Mouse (Mus musculus): Measurements from ENCODE around the gene Agrp.

The Agrp gene

DNA sequence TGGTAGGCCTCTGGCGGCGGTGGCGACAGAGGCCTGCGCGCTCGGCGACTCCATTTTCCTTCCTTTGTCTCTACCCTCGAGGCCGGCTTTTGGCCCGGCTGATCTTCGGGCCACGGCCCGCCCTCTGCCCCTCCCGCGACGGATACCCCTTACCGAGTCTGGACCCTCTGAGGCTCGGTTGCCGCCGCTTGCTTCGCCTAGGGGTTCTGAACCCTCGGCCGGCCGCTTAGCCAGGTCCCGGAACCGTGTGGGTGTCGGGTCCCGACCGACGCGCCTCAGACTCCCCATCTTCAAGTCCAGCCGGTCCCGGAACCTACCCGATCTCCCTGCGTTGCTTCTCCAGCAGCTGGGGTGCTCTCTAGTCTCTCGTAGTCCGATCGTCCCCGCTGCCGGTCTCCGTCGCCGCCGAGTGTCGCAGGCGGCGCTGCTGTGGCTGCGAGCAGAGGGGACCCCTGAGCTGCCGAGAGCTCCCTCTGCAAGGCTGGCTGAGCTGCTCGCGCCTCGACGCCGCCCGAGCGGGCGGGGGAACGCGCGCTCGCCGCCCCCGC lies at the start of gene Agrp:
TSS of gene Agrp (minus strand) at position 431 of the 548 bp plus-strand sequence.
- DNase-seq (ENCODE audit: extremely low read depth, insufficient read length, low spot score), result peak; percentile 79

DNA sequence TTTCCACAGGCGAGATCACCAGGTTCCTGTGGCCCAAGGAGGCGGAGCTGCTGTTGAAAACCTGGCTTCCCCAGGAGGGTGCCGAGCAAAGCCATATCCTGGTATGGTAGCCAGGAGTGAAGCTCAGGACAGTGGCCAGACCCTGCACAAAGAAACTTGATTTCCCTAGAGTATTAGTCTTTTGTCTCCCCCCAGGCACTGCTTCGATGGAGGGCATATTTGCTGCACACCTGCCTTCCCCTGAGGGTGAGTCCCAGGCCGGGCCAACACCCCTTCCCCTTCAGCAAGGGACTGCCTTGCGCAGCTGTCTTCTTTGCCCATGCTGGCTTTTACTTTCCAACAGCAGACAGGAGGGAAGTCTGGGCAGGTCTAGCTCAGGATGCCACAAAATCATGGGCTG lies 49.4 kb upstream of the Agrp start:
- DNase-seq (ENCODE audit: extremely low read depth, insufficient read length, low spot score), result no peak

DNA sequence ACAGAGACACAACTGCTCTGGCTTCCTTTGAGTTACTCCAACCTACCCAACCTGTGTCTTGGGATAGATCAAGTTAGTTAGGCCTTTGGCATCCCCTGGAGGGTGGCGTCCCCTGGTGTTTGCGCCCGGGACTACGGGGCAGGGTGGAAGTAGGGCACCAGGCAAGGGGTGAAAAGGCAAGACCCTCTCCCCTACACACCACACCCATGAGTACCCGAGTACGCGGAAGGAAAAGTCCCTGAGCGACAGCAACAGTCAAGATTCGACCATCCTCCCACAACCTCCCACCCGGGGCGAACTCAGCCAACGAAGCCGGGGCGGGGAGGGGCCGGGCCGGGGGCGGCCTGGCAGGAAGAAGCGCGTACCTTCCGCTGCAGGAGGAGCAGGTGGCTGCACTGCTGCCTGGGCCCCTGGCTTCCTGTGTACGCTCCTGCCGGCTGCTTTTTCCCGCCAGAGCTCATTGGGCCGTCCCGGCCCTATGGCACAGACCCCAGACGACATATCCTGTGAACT lies 48.7 kb upstream of the Agrp start, which contains the start of gene Carmil2:
TSS of gene Carmil2 (plus strand) at position 479 of the 513 bp plus-strand sequence.
- peak; percentile 47 for DNase-seq (ENCODE audit: extremely low read depth, insufficient read length, low spot score)

DNA sequence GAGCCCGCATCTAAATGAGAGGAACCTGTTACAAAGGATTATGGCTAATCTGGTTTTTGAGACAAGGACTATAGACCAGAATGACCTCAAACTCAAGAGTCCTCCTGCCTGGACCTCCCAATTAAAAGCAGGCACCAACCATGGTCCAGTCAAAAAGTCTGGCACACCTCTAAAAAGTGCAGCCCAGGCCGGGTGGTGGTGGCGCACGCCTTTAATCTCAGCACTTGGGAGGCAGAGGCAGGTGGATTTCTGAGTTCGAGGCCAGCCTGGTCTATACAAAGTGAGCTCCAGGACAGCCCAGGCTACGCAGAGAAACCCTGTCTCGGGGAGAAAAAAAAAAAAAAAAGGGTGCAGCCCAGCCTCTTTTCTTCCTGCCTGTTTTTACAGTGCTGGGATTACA lies 48.1 kb upstream of the Agrp start:
- no peak for DNase-seq (ENCODE audit: extremely low read depth, insufficient read length, low spot score)

DNA sequence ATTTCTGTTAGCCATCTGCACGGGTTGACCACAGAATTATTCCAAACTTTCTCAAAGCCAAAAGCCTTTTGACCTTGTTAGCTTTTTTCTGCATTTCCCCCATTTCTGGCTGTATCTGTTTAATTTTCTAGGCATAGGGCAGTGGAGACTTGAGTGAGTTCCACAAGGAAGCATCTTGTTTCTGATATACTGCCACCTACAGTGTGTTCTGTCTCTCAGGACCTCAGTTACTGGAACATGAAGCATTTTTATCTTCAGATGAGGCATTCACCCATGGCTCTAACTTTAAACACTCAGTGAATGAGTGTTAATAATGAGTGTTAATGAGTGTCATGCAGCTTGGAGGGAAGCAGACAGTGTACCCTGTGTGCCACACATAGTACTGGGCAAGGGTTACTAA lies 40.7 kb upstream of the Agrp start:
- DNase-seq (ENCODE audit: extremely low read depth, insufficient read length, low spot score), result no peak

DNA sequence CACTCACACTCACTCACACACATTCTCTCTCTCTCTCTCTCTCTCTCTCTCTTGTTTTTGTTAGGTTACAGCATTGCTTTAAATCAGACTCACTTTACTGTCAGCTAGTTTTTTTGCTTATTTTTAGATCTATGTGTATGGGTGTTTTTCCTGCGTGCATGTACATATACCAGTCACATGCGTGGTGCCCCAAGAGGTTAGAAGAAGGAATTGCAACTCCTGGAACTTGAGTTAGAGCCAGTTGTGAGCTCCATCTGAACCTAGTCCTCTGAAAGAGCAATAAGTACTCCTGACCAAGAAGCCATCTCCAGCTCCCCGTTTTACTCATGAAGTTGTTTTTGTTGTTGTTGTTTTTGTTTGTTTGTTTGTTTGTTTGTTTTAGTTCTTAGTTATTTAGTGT lies 24.0 kb upstream of the Agrp start:
- no peak for DNase-seq (ENCODE audit: extremely low read depth, insufficient read length, low spot score)

DNA sequence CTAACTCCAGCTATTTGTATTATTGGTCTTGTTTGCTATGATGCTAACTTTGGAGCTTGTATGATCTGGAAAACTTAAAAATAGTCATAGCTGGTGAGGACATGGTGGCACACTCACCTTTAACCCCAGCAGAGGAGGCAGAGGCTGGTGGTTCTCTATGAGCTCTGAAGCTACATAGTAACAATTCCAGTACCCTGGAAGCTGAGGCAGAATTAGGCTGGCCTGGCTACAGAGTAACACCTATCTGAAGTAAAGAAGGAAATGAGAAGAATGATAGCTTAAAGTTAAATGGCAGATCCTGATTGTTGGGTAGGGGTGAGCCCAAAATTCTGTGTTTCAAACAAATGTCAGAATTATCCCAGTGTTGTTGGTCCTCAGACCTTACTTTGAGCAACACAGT lies 20.4 kb upstream of the Agrp start:
- no peak for DNase-seq (ENCODE audit: extremely low read depth, insufficient read length, low spot score)

DNA sequence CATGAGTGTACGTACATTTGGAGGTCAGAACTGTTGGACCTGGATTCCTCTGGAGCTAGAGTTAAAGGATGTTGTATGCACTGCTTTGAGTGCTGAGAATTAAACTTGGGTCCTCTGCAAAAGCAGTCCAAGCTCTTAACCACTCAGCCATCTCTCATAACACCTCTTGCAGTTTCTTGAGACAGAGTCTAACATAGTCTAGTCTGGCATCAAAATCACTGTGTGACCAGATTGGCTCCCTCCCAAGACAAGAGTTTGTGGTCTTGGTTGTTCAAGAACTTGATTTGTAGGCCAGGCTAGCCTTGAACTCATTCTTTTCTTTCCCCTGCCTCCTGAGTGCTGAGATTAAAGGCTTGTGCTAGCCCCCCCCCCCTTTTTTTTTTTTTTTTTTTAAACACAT lies 11.7 kb upstream of the Agrp start:
- DNase-seq (ENCODE audit: extremely low read depth, insufficient read length, low spot score), result no peak

DNA sequence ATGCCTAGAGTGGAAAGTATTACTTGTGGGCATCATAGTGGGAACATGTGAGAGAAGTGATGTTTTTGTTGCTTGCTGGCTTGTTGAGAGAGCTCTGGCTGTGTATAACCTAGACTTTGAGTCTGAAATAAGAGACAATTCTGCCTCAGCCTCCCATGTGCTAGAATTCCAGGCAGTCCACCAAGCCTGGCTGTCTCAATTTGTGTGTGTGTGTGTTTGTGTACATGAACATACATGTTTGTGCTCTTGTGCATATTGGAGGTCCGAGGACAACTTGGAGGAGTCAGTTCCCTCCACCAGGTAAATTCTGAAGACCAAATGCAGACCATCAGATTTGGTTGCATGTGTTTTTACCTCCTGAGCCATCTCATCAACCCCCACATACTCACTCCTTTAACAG lies 8.0 kb upstream of the Agrp start:
- no peak for DNase-seq (ENCODE audit: extremely low read depth, insufficient read length, low spot score)

DNA sequence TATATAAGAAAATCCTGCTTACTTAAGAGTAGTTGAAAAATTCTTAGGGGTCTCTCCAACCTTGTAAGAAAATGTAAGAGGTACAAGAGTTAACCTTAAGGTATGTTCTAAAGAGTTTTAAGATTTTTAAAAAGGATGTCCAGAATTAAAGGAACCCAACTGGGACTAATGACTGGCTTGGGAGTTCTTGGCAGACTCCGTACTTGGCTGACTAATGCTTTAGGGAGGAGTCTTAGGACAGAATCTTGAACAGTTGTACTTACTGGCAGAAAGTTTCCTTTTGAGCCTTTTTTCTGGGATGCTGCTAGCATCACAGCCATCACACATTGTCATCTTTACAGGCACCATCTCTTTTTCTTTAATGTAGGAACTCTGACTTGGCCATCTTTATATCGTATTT lies 3.3 kb upstream of the Agrp start:
- DNase-seq (ENCODE audit: extremely low read depth, insufficient read length, low spot score), result no peak

DNA sequence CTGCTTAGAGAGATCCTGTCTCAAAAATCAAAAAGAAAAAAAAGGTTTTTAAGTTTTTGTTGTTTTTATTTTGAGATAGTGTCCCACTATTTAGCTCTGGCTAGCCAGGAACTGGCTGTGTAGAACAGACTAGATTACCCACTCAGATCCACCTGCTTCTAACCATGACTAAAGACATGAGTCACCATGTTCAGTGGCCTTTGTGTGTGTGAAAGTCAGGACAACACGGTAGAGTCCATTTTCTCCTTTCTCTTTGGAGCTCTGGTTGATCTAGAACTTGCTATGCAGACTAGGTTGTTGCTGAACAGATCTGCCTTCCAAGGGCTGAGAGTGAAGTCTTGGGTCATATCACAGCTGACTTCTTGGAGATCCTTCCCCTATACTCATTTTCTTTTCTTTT lies 2.6 kb upstream of the Agrp start:
- no peak for DNase-seq (ENCODE audit: extremely low read depth, insufficient read length, low spot score)

DNA sequence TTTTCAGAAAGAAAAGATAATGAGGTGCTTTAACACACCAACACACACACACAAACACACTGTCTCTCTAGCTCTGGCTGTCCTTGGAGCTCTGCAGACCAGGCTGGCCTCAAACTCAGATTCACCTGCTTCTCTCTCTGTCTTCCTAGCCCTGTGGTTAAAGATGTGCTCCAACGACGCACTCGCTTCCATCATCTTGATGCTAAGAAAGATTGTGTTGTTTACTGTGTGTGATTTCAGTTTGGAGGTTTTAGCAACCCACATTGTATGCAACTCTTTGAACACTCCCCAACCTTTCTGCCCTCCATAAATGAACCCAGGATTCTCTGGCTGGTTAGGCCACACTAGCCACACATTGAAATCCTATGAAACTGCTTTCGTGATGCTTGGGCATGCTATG lies 1.3 kb upstream of the Agrp start:
- no peak for DNase-seq (ENCODE audit: extremely low read depth, insufficient read length, low spot score)

DNA sequence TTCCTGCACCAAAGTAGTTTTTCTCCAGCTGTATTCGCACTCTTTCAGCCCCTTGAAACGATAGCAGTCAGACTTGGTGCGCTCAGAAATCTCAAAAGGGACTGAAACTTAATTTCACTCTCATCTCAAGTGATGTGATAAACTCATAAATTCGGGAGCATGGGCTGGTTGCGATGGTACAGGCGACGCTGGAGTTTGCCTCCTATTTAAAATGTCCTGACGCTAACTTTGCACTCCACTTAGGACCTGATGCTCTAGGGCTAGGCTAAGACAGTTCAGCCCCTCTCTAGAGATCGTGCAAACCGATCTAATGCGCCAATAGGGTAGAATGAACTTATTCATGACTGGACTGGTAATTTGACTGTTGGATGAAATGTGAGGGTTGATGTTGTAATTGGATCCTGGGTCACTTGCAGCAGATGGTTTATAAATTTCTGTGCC lies 428 bp upstream of the Agrp start:
- no peak for DNase-seq (ENCODE audit: extremely low read depth, insufficient read length, low spot score)

DNA sequence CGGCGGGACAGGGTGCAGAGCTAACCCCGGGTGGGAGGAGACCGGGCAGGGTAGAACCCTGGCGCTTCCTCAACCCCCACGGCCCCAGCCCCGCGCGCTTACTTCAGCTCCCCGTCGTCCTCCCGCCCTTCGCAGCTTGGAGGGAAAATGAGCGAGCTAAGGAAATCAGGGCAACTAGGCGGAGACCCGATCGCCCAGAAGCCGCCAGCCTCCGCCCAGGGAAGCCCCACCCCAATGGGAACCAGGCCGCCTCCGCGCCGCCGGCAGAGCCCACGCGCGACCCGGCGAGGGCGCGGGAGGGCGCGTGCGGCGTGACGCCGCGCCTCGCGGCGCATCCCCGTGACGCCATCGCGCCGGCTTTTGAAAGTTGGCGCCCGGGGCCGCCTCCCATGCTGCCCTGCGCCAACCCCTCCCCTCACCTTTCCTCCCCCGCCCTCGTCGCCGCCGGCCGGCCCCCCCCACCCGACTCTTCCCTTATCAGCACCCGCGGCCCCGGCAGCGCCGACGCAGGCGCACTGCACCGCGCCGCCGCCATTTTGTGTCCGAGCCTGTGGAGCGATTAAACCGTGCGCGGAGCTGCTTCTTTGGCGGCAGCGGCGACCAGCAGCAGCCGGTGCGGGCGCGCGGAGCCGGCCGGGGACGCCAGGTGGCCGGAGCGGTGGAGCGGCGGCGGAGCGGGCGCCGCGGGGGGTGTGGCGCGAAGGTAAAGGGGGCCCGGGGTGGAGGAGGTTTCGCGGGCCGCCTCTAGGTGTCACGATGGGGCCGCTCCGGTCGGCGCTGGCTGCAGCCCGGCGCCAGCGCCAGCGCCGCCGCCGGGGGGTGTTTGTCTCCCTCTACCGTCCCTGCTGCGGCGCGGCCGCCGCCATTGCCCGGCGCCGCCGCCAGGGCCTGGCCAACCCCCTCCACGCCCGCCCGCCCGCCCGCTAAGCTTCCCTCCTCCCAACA lies 903 bp downstream of the Agrp start, which contains the start of gene Ctcf:
TSS of gene Ctcf (plus strand) at position 551 of the 945 bp plus-strand sequence.
- DNase-seq (ENCODE audit: extremely low read depth, insufficient read length, low spot score), result peak; percentile 91

DNA sequence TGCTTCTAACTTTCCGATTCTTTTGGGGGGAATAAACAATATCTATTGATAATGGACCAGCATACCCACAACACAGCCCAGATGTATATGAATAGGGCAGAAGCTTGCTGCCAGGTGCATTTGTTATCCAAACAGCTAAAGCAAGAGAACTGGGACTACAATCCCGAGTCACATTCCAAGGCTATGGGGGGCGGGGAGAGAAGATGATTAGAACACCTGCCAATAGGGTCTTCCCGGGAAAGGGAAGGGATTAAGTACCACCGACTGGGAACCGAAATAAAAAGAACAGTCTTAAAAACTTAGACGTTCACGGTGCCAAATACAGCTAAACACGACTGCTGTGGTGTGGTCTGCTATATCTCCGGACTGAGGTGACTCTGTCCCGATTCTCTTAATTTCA lies 1.7 kb downstream of the Agrp start:
- no peak for DNase-seq (ENCODE audit: extremely low read depth, insufficient read length, low spot score)

DNA sequence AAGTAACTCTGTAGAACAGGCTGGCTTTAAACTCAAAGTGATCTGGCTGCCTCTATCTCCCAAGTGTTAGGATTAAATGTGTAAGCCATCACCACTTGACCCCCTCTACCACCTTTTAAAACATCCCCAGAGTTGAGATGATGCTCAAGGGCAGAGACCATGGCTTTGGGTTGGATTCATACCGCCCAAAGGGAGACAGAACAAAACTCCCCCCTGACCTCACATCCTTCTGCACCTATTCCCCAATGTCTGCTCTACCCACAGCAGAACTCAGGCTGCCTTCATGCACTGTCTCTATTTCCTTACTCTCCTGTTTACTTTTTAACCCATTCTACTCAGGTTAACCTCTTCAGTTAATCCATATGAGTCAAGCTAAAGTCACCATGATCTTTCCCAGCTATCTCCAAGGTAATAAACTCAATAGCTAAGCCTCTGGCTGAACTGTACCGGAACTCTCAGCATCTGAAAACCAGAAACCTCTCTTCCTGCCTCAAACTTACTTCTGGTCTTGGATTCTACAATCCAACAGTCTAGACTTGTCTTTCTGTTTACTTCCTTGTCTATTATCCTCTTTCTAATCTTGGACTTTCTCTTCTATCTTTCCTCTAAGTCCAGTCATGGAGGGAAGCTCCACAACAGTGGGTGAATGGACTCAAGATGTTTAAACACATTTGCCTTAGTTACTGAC lies 2.3 kb downstream of the Agrp start:
- no peak for DNase-seq (ENCODE audit: extremely low read depth, insufficient read length, low spot score)

DNA sequence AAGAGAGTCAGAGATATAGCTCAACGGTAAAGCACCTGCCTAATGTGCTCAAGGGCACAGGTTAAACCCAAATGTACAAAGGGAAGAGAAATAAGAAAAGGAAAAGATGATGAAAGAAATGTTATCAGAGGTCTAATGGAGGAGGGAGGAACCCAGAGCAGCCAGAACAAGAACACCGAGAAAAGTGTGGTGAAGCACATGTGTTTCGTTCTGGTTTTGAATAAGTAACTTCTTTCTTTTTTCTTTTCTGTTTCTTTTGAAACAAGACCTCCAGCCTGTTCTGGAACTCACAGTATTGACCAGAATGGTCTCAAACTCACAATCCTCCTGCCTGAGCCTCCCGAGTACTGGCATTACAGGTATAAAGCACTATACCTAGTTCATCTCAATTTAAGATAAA lies 7.9 kb downstream of the Agrp start:
- DNase-seq (ENCODE audit: extremely low read depth, insufficient read length, low spot score), result no peak

DNA sequence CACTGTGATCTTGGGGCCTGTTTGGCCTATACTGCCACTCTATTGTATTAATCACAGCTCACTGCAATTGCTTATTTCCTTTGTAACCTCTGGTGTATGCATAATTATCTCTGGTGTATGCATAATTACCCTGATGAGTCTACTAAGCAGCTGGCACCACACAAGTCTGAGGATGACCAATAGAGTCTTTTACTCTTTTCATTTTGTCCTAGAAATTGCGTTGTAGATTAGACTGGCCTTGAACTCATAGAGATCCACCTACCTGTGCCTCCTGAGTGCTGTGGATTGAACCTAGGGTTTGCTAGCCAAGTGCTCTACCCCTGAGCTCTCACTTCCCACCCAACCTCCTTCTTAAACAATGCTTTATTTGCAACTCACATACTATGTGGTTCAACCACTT lies 11.1 kb downstream of the Agrp start:
- DNase-seq (ENCODE audit: extremely low read depth, insufficient read length, low spot score), result no peak

DNA sequence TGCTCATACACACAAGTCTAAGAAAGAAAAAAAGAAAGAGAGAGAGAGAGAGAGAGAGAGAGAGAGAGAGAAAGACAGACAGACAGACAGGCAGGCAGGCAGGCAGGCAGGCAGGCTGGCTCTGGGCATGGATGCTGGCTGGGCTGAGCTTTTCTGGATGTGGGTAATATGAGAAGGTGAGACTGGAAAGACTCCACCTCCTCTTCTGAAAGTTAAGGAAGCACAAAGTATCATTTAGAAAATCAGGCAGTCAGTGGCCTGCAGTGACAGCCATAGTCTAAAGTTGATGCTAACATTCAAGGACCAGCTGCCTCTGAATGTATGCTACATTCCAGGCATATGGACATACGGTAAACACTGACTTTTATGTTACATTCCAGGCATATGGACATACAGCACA lies 12.4 kb downstream of the Agrp start:
- no peak for DNase-seq (ENCODE audit: extremely low read depth, insufficient read length, low spot score)

DNA sequence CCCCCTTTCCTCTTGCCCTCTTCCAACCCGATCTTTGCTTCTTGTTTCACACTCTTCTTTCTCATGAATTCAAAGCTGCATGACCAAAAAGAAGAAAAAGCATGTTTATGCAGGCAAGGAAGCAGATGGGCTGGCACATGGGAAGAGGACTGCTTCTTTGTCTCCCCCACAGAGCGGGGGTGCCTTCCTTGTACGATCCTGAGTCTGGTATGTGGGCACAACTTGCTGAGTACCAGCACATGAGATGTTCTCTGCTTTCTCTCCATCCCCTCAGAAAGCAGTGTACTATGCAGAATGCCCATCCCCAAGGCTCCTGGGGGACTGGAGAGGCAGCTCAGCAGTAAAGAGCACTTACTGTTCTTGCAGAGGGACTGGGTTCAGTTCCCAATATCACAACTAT lies 12.8 kb downstream of the Agrp start:
- no peak for DNase-seq (ENCODE audit: extremely low read depth, insufficient read length, low spot score)

DNA sequence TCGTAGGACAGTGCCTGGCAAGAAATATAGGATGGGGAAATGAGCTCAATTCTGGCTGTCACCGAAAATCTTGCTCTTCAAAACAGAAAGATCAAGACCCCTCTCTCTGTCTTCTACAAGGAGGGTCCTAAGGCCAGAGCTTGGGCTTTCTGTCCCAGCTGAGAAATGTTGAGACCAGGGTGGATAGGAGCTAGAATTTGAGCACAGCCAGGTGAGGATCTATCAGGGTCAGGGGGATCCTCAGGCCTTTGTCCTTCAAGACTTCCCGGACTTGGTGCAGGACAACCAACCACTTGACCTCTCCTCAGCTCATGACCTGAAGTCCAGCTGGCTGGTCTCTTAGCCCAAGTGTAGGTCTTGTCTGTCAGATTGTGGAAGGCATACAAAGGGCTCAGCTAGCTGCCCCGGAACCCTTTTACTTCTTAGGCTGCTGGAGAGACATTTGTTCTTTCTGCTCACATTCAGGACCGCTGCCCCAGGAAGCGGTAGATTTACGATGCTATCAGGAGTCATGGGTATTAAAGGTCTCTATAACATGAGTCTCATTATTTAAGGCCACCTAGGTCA lies 13.4 kb downstream of the Agrp start:
- DNase-seq (ENCODE audit: extremely low read depth, insufficient read length, low spot score), result no peak

All from 3134 (cell line).